ENCODE assay signal across 12 mouse cellular contexts in the genomic region with DNA sequence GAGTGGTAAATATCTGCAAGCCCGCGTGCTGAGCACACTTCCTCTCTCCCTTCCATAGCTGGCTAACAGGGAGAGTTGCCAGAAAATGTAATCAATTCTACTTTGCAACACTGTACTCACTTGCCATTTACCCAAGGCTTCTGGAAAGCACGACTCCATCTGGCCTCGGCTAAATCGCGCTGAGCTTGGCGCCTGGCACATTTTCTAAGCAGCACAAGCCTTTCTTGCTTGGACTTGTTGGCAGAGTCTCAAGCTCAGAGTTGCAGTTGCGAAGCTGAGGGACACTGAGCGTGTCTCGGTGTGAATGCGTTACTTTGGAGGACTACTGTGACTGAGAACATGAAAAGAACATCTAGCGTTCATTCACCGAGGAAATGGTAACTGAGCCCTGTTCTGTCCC.
DNase-seq lines count a peak whose midpoint lies in the region; ATAC-seq and TF ChIP-seq lines count a peak whose summit lies in the region.
"Had no signal": no experiment of that assay in that cellular context is flagged by ENCODE, and none has a peak within 500 bp of the region (broad histone marks: within the 10 kb centered on the region; RNA-seq: fewer than 3 reads in every experiment).

No protein-coding gene starts in this region.

- H3K4me1 ChIP-seq in limb, embryonic 13.5 days = no peaks in the 10 kb centered on the region
- no peaks in the 10 kb centered on the region for H3K4me1 ChIP-seq in limb, embryonic 10.5 days
- H3K4me1 ChIP-seq in forebrain, embryonic 16.5 days (replicated peaks; ENCODE audit: control insufficient read depth, insufficient read depth, low read length) = no peaks in the 10 kb centered on the region; the same call in 1 of the 2 replicates
- H3K4me1 ChIP-seq in kidney, adult 2 months (ENCODE audit: control insufficient read depth, insufficient read depth, low read length) = no peaks in the 10 kb centered on the region
- H3K4me1 ChIP-seq: neural tube, embryonic 12.5 days had no signal

- no peaks in the 10 kb centered on the region for H3K36me3 ChIP-seq in limb, embryonic 13.5 days
- no peaks in the 10 kb centered on the region for H3K36me3 ChIP-seq in limb, embryonic 10.5 days
- no peaks in the 10 kb centered on the region for H3K36me3 ChIP-seq in forebrain, embryonic 16.5 days (ENCODE audit: control insufficient read depth, insufficient read depth)
- H3K36me3 ChIP-seq in kidney, adult 2 months (ENCODE audit: control insufficient read depth, insufficient read depth, low read length) = no peaks in the 10 kb centered on the region
- H3K36me3 ChIP-seq: neural tube, embryonic 12.5 days had no signal

- H3K9me3 ChIP-seq in limb, embryonic 13.5 days = no peaks in the 10 kb centered on the region
- no peaks in the 10 kb centered on the region for H3K9me3 ChIP-seq in limb, embryonic 10.5 days (replicated peaks)
- H3K9me3 ChIP-seq in forebrain, embryonic 16.5 days (ENCODE audit: control insufficient read depth, low read length) = no peaks in the 10 kb centered on the region
- H3K9me3 ChIP-seq: neural tube, embryonic 12.5 days had no signal

- ATAC-seq in limb, embryonic 13.5 days (ENCODE audit: low FRiP score, low read depth) = peak; percentile 44; the same call in 1 of the 2 replicates
- peak; percentile 94 for ATAC-seq in forebrain, embryonic 16.5 days

- H3K4me3 ChIP-seq in limb, embryonic 13.5 days = no peak overlapping the region
- no peak overlapping the region for H3K4me3 ChIP-seq in limb, embryonic 10.5 days
- H3K4me3 ChIP-seq in forebrain, embryonic 16.5 days (replicated peaks; ENCODE audit: low read length) = no peak overlapping the region
- no peak overlapping the region for H3K4me3 ChIP-seq in kidney, adult 2 months (ENCODE audit: insufficient read depth, low read depth, low read length)
- H3K4me3 ChIP-seq: neural tube, embryonic 12.5 days had no signal

- WGBS in limb, embryonic 13.5 days = 81% methylated on average over 13 of the region's 13 CpGs
- 91% methylated on average over 13 of the region's 13 CpGs for WGBS in limb, embryonic 10.5 days
- 48% methylated on average over 13 of the region's 13 CpGs for whole genome bisulfite sequencing in forebrain, embryonic 16.5 days
- 92% methylated on average over 13 of the region's 13 CpGs for WGBS in kidney, adult 2 months

- H3K27me3 ChIP-seq in limb, embryonic 13.5 days = no peaks in the 10 kb centered on the region
- H3K27me3 ChIP-seq in limb, embryonic 10.5 days (ENCODE audit: low read depth, poor library complexity, severe bottlenecking) = no peaks in the 10 kb centered on the region
- H3K27me3 ChIP-seq in forebrain, embryonic 16.5 days (replicated peaks; ENCODE audit: control insufficient read depth, insufficient read depth, low read length) = no peaks in the 10 kb centered on the region
- no peaks in the 10 kb centered on the region for H3K27me3 ChIP-seq in kidney, adult 2 months (replicated peaks; ENCODE audit: control insufficient read depth, insufficient read depth, low read length)
- H3K27me3 ChIP-seq: neural tube, embryonic 12.5 days had no signal

- no peak overlapping the region for H3K9ac ChIP-seq in limb, embryonic 13.5 days
- H3K9ac ChIP-seq in forebrain, embryonic 16.5 days (replicated peaks; ENCODE audit: low read depth, low read length) = no peak overlapping the region
- H3K9ac ChIP-seq: neural tube, embryonic 12.5 days had no signal

- no peak overlapping the region for H3K27ac ChIP-seq in limb, embryonic 13.5 days
- no peak overlapping the region for H3K27ac ChIP-seq in limb, embryonic 10.5 days
- 0 out of 2 replicates have a peak overlapping the region, but pooled peaks have one; percentile 18 for H3K27ac ChIP-seq in forebrain, embryonic 16.5 days (ENCODE audit: low read length)
- no peak overlapping the region for H3K27ac ChIP-seq in kidney, adult 2 months (ENCODE audit: insufficient read depth, low read depth, low read length)
- H3K27ac ChIP-seq: macrophage; neural tube, embryonic 12.5 days had no signal

- no peak overlapping the region for H3K4me2 ChIP-seq in limb, embryonic 13.5 days (replicated peaks)
- H3K4me2 ChIP-seq in forebrain, embryonic 16.5 days (ENCODE audit: low read length) = no peak overlapping the region
- H3K4me2 ChIP-seq: heart, embryonic 11.5 days; neural tube, embryonic 12.5 days had no signal

- DNase-seq in limb, embryonic 10.5 days (ENCODE audit: low spot score) = no peak
- DNase-seq in left cerebral cortex, adult 11 months (ENCODE audit: low spot score) = peak; percentile 60
- DNase-seq in right cerebral cortex, postnatal 36 days (ENCODE audit: low spot score in 2 of 2) = peak; percentile 74 to 77
- no peak for DNase-seq in adrenal gland, postnatal 25 days
- DNase-seq in kidney, adult 2 months = no peak
- DNase-seq in Muller cell, postnatal 12 days (ENCODE audit: inconsistent ontology term) = no peak
- DNase-seq: kidney, adult 8-10 months had no signal

- no peak for TF ChIP-seq POLR2A in kidney, adult 2 months (IDR thresholded peaks at IDR 0.05; ENCODE audit: low read depth, low read length)

- TF ChIP-seq CTCF in kidney, adult 2 months (conservative IDR thresholded peaks at IDR 0.05; ENCODE audit: insufficient read depth, insufficient read length, low read depth, low read length) = no peak

Comparison
In these comparisons a context has a peak if more than half of its experiments do, and no peak if none do; other contexts are left out.
1. DNase-seq: peak in left cerebral cortex, adult 11 months (single experiment) and right cerebral cortex, postnatal 36 days (2 of 2); none in limb, embryonic 10.5 days (single experiment), adrenal gland, postnatal 25 days (single experiment), kidney, adult 2 months (single experiment) and Muller cell, postnatal 12 days (single experiment).